Mouse (Mus musculus) heart, adult 8-10 months (tissue): ENCODE data around the gene Cdip1. TPM values are rescaled to one million over a fixed set of nuclear protein-coding genes. Genes with fewer than 3 reads are reported as not detected.
"Not testable (repeated sequence)": the region's sequence is repeated elsewhere in the genome, so short reads cannot be mapped to it uniquely, and the experiment has no call there.

Experiments
- DNase-seq: peaks from one replicate; pipeline ENCODE4 v3.0.0; 2022; ENCODE audit warnings: low spot score
- total RNA-seq, 4 experiments: library from RNA; stranded (reverse); gene quantifications; 2 replicates each; pipeline ENCODE4 v1.2.4; 2022

Gene Cdip1
- total RNA-seq, 4 experiments from 2014 or later, result 61.1 to 68.9 (median 65.8) TPM

- peak; percentile 31 for DNase-seq
These were observed 16.7 kb downstream of the Cdip1 start for GRCm38 (mm10) chr16:4773289-4773970.

- no peak for DNase-seq
These were observed 21.4 kb downstream of the Cdip1 start for GRCm38 (mm10) chr16:4768719-4769118.

GRCm38 (mm10) chr16:4767012-4767790 lies 22.9 kb downstream of the Cdip1 start:
- no peak for DNase-seq

- no peak for DNase-seq
These were observed 24.2 kb downstream of the Cdip1 start for GRCm38 (mm10) chr16:4765852-4766251.

- DNase-seq, result peak; percentile 48
These were observed 26.8 kb downstream of the Cdip1 start for GRCm38 (mm10) chr16:4763276-4763675.

- no peak for DNase-seq
These were observed 27.7 kb downstream of the Cdip1 start for GRCm38 (mm10) chr16:4762437-4762836.

- not testable (repeated sequence) for DNase-seq
These were observed 33.3 kb downstream of the Cdip1 start for GRCm38 (mm10) chr16:4756660-4757335.

GRCm38 (mm10) chr16:4754045-4754444 lies 36.0 kb downstream of the Cdip1 start:
- no peak for DNase-seq

GRCm38 (mm10) chr16:4752155-4752554 lies 37.9 kb downstream of the Cdip1 start:
- no peak for DNase-seq

GRCm38 (mm10) chr16:4742186-4742585 lies 47.9 kb downstream of the Cdip1 start:
- DNase-seq, result no peak

GRCm38 (mm10) chr16:4739994-4740393 lies 50.1 kb downstream of the Cdip1 start:
- DNase-seq, result no peak

- DNase-seq, result no peak
These were observed 53.8 kb downstream of the Cdip1 start for GRCm38 (mm10) chr16:4736262-4736661.

GRCm38 (mm10) chr16:4730776-4731358 lies 59.2 kb downstream of the Cdip1 start:
- no peak for DNase-seq

- peak; percentile 48 for DNase-seq
These were observed 62.1 kb downstream of the Cdip1 start for GRCm38 (mm10) chr16:4727963-4728362.

- no peak for DNase-seq
These were observed 62.6 kb downstream of the Cdip1 start for GRCm38 (mm10) chr16:4727526-4727925.

- peak; percentile 48 for DNase-seq
These were observed 63.5 kb downstream of the Cdip1 start for GRCm38 (mm10) chr16:4726528-4727128.

GRCm38 (mm10) chr16:4725780-4726527 lies 64.1 kb downstream of the Cdip1 start, which contains the start of gene Hmox2:
Hmox2 (plus strand) TSS chr16:4726361.
- peak; percentile 93 for DNase-seq

GRCm38 (mm10) chr16:4725266-4725665 lies 64.8 kb downstream of the Cdip1 start:
- DNase-seq, result no peak

GRCm38 (mm10) chr16:4722915-4723209 lies 67.2 kb downstream of the Cdip1 start:
- no peak for DNase-seq

GRCm38 (mm10) chr16:4722128-4722914 lies 67.8 kb downstream of the Cdip1 start:
- DNase-seq, result no peak
